8 mouse cellular contexts compared by ENCODE assay signal in the genomic region with DNA sequence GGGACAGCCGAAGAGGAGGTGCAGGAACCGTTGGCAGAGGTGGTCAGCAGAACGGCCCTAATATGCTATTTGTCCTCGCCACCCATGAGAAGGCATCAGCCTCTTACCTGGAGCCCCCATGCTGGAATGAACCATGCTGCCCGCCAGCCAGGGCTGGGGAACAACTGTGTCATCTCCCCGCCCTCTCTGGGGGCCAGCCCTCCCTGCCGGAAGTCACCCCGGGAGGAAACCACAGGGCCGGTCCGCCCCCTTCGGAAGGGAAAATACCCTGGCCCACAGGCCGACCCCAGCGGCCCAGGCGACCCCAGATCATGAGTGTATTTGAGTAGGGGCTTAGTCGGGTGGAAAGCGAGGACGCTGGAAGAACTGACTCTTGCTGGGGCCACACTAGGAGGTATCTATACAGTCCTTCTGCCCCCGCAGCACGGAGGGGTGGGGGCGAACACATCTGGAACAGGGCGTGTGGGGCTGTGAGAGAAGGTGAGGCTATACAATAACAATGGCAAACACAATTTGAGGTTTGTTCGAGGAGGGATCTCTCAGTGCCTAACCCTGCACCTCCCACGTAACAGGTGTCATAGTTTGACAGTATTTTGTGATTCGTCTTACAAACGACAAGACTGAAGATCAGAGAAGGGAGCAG. TPM values are rescaled to one million over a fixed set of nuclear protein-coding genes. Genes with fewer than 3 reads are reported as not detected.
DNase-seq lines count a peak whose midpoint lies in the region; ATAC-seq lines count a peak whose summit lies in the region.

No protein-coding gene starts in this region.

- H3K4me2 ChIP-seq in embryonic facial prominence, embryonic 15.5 days (replicated peaks), result peak overlapping the region; percentile 2; the same call in 1 of the 2 replicates
- H3K4me2 ChIP-seq in intestine, embryonic 15.5 days (replicated peaks), result peak overlapping the region; percentile 47

- peak; percentile 40 for DNase-seq in adrenal gland, postnatal 14 days
- no peak for DNase-seq in adrenal gland, postnatal 10 days
- DNase-seq in thymus, postnatal 14 days, result peak; percentile 88
- no peak for DNase-seq in left cerebral cortex, postnatal 36 days (ENCODE audit: low spot score in 2 of 2)
- no peak for DNase-seq in cerebellum, postnatal 4 days (ENCODE audit: low spot score in 2 of 2)

- H3K4me3 ChIP-seq in embryonic facial prominence, embryonic 15.5 days (replicated peaks), result no peak overlapping the region
- peak overlapping the region; percentile 9; the same call in 1 of the 2 replicates for H3K4me3 ChIP-seq in intestine, embryonic 15.5 days (replicated peaks)

- H3K9ac ChIP-seq in embryonic facial prominence, embryonic 15.5 days, result no peak overlapping the region
- H3K9ac ChIP-seq in intestine, embryonic 15.5 days, result no peak overlapping the region

- whole genome bisulfite sequencing in embryonic facial prominence, embryonic 15.5 days, result 7% methylated on average over 25 of the region's 25 CpGs
- 7% methylated on average over 25 of the region's 25 CpGs for WGBS in intestine, embryonic 15.5 days

- intact Hi-C loops in left cerebral cortex, postnatal 36 days (cut with DNase I), result no loop called here

- no peak for ATAC-seq in embryonic facial prominence, embryonic 15.5 days (ENCODE audit: insufficient number of reproducible peaks, low FRiP score, low TSS enrichment, low read depth)
- ATAC-seq in intestine, embryonic 15.5 days, result peak; percentile 34; the same call in 1 of the 2 replicates
- ATAC-seq in megakaryocyte-erythroid progenitor cell, adult 5-6 weeks (replicated peaks; ENCODE audit: low FRiP score, low TSS enrichment, poor library complexity, severe bottlenecking), result 0 out of 2 replicates have a peak, but pooled peaks have one; percentile 35

- H3K4me1 ChIP-seq in embryonic facial prominence, embryonic 15.5 days, result peaks cover 7% of the 10 kb centered on the region; the same call in 1 of the 2 replicates
- peaks cover 11% of the 10 kb centered on the region for H3K4me1 ChIP-seq in intestine, embryonic 15.5 days (replicated peaks)

- H3K27ac ChIP-seq in embryonic facial prominence, embryonic 15.5 days (replicated peaks), result no peak overlapping the region
- no peak overlapping the region for H3K27ac ChIP-seq in intestine, embryonic 15.5 days

- H3K27me3 ChIP-seq in embryonic facial prominence, embryonic 15.5 days, result peaks cover 55% of the 10 kb centered on the region
- peaks cover 48% of the 10 kb centered on the region for H3K27me3 ChIP-seq in intestine, embryonic 15.5 days (replicated peaks)

- no peaks in the 10 kb centered on the region for H3K36me3 ChIP-seq in embryonic facial prominence, embryonic 15.5 days
- no peaks in the 10 kb centered on the region for H3K36me3 ChIP-seq in intestine, embryonic 15.5 days

- H3K9me3 ChIP-seq in embryonic facial prominence, embryonic 15.5 days (replicated peaks), result no peaks in the 10 kb centered on the region
- H3K9me3 ChIP-seq in intestine, embryonic 15.5 days, result no peaks in the 10 kb centered on the region

RNA-seq across cellular contexts. Expression of a gene that starts 47.1 kb away (rescaled TPM):
- 0.96 and 5.1 TPM in 2 replicates for total RNA-seq in adrenal gland, postnatal 14 days (2021)
- total RNA-seq in adrenal gland, postnatal 10 days (2021), result 1 to 10 TPM; 2.3 to 3.6 TPM
- polyA plus RNA-seq in embryonic facial prominence, embryonic 15.5 days (2015; fragmentation: Nextera tagmentation; extraction: Ambion mirVana), result 1.1 and 2.0 TPM in 2 replicates
- 1.8 TPM in 2 replicates for polyA plus RNA-seq in intestine, embryonic 15.5 days (2015; fragmentation: Nextera tagmentation; extraction: Ambion mirVana)
- total RNA-seq in megakaryocyte-erythroid progenitor cell, adult 5-6 weeks (2014; fragmentation: Nextera tagmentation), result 0.40 and 0.57 TPM in 2 replicates
- 0.91 TPM in 1 of 2 replicates, not detected in the other for total RNA-seq in megakaryocyte-erythroid progenitor cell, adult 5-6 weeks (2017)
- total RNA-seq in left cerebral cortex, postnatal 36 days (2021), result 10 to 100 TPM in 1 of 2 experiments, 1 to 10 TPM in 1; 8.4 to 15.4 TPM

Comparison
In these comparisons a context has a peak if more than half of its experiments do, and no peak if none do; other contexts are left out.
1. DNase-seq: peak in adrenal gland, postnatal 14 days (single experiment) and thymus, postnatal 14 days (single experiment); none in adrenal gland, postnatal 10 days (single experiment), left cerebral cortex, postnatal 36 days (0 of 2) and cerebellum, postnatal 4 days (0 of 2).